Mouse (Mus musculus) hindbrain, embryonic 10.5 days (tissue): ENCODE measurements around the gene Rasl10b. TPM values are rescaled to one million over a fixed set of nuclear protein-coding genes. Genes with fewer than 3 reads are reported as not detected.

Experiments
- DNase-seq: peaks from one replicate; pipeline ENCODE4 v3.0.0-alpha.2; 2017; ENCODE audit warnings: low spot score
- H3K27ac ChIP-seq: fragments of 300-500 bp; sonication (generic); 2 replicates; pipeline ENCODE4 v1.5.1; 2016; ENCODE audit warnings: mild to moderate bottlenecking, moderate library complexity
- H3K27me3 ChIP-seq: fragments of 300-500 bp; sonication (generic); 2 replicates; pipeline ENCODE4 v1.6.1; 2016; ENCODE audit warnings: mild to moderate bottlenecking; ENCODE audit not compliant: poor library complexity, insufficient read depth, severe bottlenecking
- H3K36me3 ChIP-seq: fragments of 300-500 bp; sonication (generic); 2 replicates; pipeline ENCODE4 v1.6.1; 2016; ENCODE audit warnings: mild to moderate bottlenecking, moderate library complexity
- H3K4me1 ChIP-seq: fragments of 300-500 bp; sonication (generic); replicated peaks from 2 replicates; pipeline ENCODE4 v1.6.1; 2016; ENCODE audit warnings: mild to moderate bottlenecking
- H3K4me3 ChIP-seq: fragments of 300-500 bp; sonication (generic); 2 replicates; pipeline ENCODE4 v1.5.1; 2016; ENCODE audit warnings: mild to moderate bottlenecking, moderate library complexity
- H3K9me3 ChIP-seq: fragments of 300-500 bp; sonication (generic); 2 replicates; pipeline ENCODE4 v1.6.1; 2016; ENCODE audit warnings: mild to moderate bottlenecking, moderate library complexity
- WGBS: fragments of 180-500 bp; shearing (Covaris S2); methylation state at CpG from one replicate; pipeline ENCODE4 v1.1.7; 2016; 5-methylcytosine and 5-hydroxymethylcytosine counted together
- polyA plus RNA-seq: library from polyadenylated mRNA; unstranded; fragments of >200 nt; fragmentation: Nextera tagmentation; extraction: Ambion mirVana; gene quantifications from 2 replicates; pipeline ENCODE4 v1.2.1, GENCODE M21; 2016

Rasl10b gene
- 4.3 and 11.1 TPM in 2 replicates for polyA plus RNA-seq

DNA sequence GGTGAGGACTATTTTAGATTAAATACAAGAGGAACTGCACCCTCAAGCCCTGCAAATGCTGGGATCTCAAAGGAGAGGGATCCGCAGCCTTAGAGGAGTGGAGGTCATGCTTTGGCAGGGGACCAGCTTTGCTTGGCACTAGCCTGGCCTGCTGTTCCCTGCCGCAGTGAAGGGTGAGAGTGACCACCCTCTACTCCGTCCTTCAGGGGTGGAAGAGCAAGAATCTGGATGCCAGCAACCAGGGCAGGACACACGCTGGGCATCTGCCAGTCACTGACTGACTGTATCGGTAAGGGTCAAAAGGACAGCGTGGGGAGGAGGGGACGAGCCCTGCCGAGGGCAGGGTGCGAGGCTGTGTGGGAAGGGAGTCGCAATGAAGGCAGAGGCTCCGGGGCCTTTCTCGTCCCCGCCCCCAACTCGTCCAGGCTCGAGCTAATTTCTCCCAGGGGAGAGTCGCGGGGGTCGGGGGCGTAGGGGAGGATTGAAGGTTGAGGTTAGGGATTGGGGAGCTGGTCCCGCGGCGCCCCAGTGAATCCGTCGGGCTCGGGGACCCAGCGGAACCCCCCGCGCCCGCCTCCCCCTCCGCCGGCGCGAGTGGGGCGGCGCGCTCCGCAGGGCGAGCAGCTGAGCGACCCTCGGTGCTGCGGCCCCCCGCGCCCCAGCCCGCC is at the start of gene Rasl10b:
Gene Rasl10b (plus strand): TSS at position 51 of the 668 bp plus-strand sequence.
- DNase-seq = peak; percentile 60
- H3K36me3 ChIP-seq = peaks cover 6% of the 10 kb centered on the region

GRCm38 (mm10) chr11:83364656-83365055 is 44.3 kb upstream of the Rasl10b start:
- 96% methylated on average over 6 of the region's 6 CpGs for WGBS

More for the DNA sequence above, at the start of gene Rasl10b:
- 1% methylated on average over 41 of the region's 44 CpGs for WGBS
- H3K9me3 ChIP-seq = no peaks in the 10 kb centered on the region
- H3K4me3 ChIP-seq = peak within 1 kb of the TSS; percentile 85
- H3K27me3 ChIP-seq = peaks cover 23% of the 10 kb centered on the region
- H3K4me1 ChIP-seq = peaks cover 28% of the 10 kb centered on the region
- peak within 1 kb of the TSS; percentile 93 for H3K27ac ChIP-seq

DNA sequence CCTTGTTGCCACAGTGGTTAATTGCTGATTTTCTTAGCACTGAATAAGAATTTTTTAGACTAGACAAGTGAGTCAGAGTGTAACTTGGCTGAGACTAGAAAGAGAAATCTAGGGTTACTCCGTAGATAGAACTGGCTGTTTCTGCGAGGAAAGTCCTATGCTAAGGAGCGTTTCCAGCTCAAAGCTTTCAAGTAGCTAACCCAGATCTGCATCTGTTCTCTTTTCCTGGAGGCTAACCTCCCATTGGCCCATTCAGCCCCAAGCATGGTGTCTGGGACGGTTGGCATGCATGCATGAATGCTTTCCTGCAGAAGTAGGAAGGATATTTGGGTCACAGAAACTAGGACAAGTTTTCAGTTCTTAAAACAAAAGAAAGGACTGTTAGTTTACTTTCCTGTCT is 37.7 kb upstream of the Rasl10b start:
- Histone ChIP-seq H3K36me3 (peaks cover 97% of the 10 kb centered on the region), H3K27ac (no peak overlapping the region), H3K9me3 (no peaks in the 10 kb centered on the region), H3K4me1 (no peaks in the 10 kb centered on the region), H3K4me3 (no peak overlapping the region), H3K27me3 (no peaks in the 10 kb centered on the region)
- DNase-seq = no peak
- 85% methylated on average over 4 of the region's 4 CpGs for WGBS

More at GRCm38 (mm10) chr11:83364656-83365055, 44.3 kb upstream of the Rasl10b start:
- Histone ChIP-seq H3K4me3 (no peak overlapping the region), H3K9me3 (no peaks in the 10 kb centered on the region), H3K27me3 (no peaks in the 10 kb centered on the region), H3K27ac (no peak overlapping the region), H3K36me3 (peaks cover 61% of the 10 kb centered on the region), H3K4me1 (no peaks in the 10 kb centered on the region)
- no peak for DNase-seq

- peaks cover 51% of the 10 kb centered on the region for H3K36me3 ChIP-seq
- H3K9me3 ChIP-seq = no peaks in the 10 kb centered on the region
- no peaks in the 10 kb centered on the region for H3K27me3 ChIP-seq
- DNase-seq = no peak
- WGBS = 89% methylated on average over 7 of the region's 7 CpGs
- no peak overlapping the region for H3K4me3 ChIP-seq
- H3K27ac ChIP-seq = no peak overlapping the region
- peaks cover 15% of the 10 kb centered on the region for H3K4me1 ChIP-seq
These were observed 29.1 kb upstream of the Rasl10b start for GRCm38 (mm10) chr11:83379745-83380341.

GRCm38 (mm10) chr11:83382876-83383531 is 25.9 kb upstream of the Rasl10b start:
- H3K4me3 ChIP-seq = no peak overlapping the region

GRCm38 (mm10) chr11:83383532-83383887 is 25.4 kb upstream of the Rasl10b start:
- Histone ChIP-seq H3K36me3 (peaks cover 25% of the 10 kb centered on the region), H3K4me3 (no peak overlapping the region), H3K4me1 (peaks cover 15% of the 10 kb centered on the region), H3K27ac (no peak overlapping the region), H3K27me3 (no peaks in the 10 kb centered on the region), H3K9me3 (no peaks in the 10 kb centered on the region)
- DNase-seq = no peak
- WGBS = 81% methylated on average over 1 of the region's 1 CpGs

More at GRCm38 (mm10) chr11:83382876-83383531, 25.9 kb upstream of the Rasl10b start:
- WGBS = 71% methylated on average over 9 of the region's 9 CpGs
- Histone ChIP-seq H3K27ac (no peak overlapping the region), H3K9me3 (no peaks in the 10 kb centered on the region), H3K36me3 (peaks cover 24% of the 10 kb centered on the region), H3K4me1 (peaks cover 15% of the 10 kb centered on the region), H3K27me3 (no peaks in the 10 kb centered on the region)
- no peak for DNase-seq

GRCm38 (mm10) chr11:83393062-83393461 is 15.9 kb upstream of the Rasl10b start:
- WGBS = 89% methylated on average over 4 of the region's 4 CpGs
- H3K36me3 ChIP-seq = peaks cover 73% of the 10 kb centered on the region
- H3K4me3 ChIP-seq = no peak overlapping the region
- no peaks in the 10 kb centered on the region for H3K9me3 ChIP-seq
- DNase-seq = no peak
- peaks cover 18% of the 10 kb centered on the region for H3K4me1 ChIP-seq
- no peaks in the 10 kb centered on the region for H3K27me3 ChIP-seq
- no peak overlapping the region for H3K27ac ChIP-seq

DNA sequence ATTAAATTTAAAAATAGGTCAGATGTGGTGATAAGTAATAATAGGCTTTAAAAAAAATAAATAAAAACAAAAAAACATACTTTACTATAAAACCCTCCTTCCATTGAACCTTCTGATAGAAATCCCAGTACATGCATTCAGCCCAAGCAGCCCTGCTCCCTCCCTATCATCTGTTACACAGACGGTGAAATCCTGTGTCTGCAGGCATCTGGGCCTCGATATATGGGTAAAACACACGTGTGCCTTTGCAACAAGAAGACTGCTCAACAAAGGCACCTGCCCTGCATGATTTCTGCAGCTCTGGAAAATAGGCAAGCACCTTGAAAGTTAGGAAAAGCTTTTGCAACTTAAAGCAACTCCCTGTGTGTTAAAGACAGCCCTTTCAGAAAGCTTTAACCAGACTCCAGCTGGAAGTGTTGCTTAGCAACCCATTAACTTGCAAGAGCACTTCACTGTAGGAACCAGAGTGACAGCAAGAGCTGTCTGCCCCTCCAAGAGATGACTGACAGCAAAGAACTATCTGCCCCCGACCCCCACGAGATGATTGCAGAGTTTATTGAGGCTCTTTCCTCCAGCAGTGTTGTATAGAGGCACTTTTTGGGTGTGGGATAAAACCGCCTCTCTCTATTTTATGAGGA is 14.0 kb upstream of the Rasl10b start:
- DNase-seq = peak; percentile 35
- H3K4me1 ChIP-seq = peaks cover 18% of the 10 kb centered on the region
- no peak overlapping the region for H3K27ac ChIP-seq
- H3K4me3 ChIP-seq = no peak overlapping the region
- H3K36me3 ChIP-seq = peaks cover 80% of the 10 kb centered on the region
- no peaks in the 10 kb centered on the region for H3K27me3 ChIP-seq
- no peaks in the 10 kb centered on the region for H3K9me3 ChIP-seq
- WGBS = 30% methylated on average over 6 of the region's 6 CpGs

DNA sequence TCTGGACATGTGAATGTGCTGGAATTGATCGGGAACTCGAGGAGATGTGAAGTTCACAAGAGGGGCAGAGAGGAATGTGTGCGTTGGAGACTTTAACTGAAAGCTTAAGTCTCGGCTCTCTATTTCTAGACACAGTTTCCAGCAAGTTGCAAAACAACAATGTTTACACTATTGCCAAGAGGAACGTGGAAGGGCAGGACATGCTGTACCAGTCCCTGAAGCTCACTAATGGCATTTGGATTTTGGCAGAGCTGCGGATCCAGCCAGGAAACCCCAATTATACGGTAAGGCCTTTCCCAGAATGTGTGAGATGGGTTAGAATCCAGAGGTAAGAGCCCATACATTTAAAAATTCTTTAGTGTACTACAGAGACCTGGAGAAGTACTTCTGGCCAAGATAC is 11.3 kb upstream of the Rasl10b start:
- peaks cover 75% of the 10 kb centered on the region for H3K36me3 ChIP-seq

DNA sequence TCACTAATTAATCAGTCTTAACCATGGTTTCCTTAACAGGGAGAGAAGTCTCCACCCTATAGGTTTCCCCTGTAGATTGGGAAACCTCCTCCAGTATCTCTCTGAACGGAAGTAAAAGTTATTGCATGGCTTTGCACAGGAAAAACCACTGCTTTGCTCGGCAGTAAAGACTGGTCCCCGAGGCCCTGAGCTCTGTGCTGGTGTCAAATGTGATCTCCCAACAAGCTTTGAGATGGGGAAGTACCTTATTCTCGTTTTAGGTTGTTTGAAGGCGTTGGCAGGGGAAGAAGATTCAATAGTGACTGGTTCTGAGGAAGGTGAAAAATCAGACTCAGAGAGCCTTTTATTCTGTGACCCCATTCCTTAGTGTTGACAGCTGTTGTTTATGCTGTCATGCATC is 10.2 kb upstream of the Rasl10b start:
- H3K4me1 ChIP-seq = peaks cover 18% of the 10 kb centered on the region
- H3K36me3 ChIP-seq = peaks cover 75% of the 10 kb centered on the region
- WGBS = 80% methylated on average over 5 of the region's 5 CpGs

More for the DNA sequence above, 11.3 kb upstream of the Rasl10b start:
- Histone ChIP-seq H3K4me1 (peaks cover 18% of the 10 kb centered on the region), H3K27ac (no peak overlapping the region), H3K27me3 (no peaks in the 10 kb centered on the region), H3K4me3 (no peak overlapping the region), H3K9me3 (no peaks in the 10 kb centered on the region)
- WGBS = 89% methylated on average over 7 of the region's 7 CpGs
- no peak for DNase-seq

GRCm38 (mm10) chr11:83403787-83404186 is 5.2 kb upstream of the Rasl10b start:
- no peak overlapping the region for H3K27ac ChIP-seq
- H3K4me3 ChIP-seq = no peak overlapping the region
- no peaks in the 10 kb centered on the region for H3K27me3 ChIP-seq
- WGBS = 85% methylated on average over 7 of the region's 7 CpGs
- peaks cover 4% of the 10 kb centered on the region for H3K4me1 ChIP-seq
- H3K36me3 ChIP-seq = peaks cover 54% of the 10 kb centered on the region
- DNase-seq = no peak
- no peaks in the 10 kb centered on the region for H3K9me3 ChIP-seq

More for the DNA sequence above, 10.2 kb upstream of the Rasl10b start:
- Histone ChIP-seq H3K27me3 (no peaks in the 10 kb centered on the region), H3K4me3 (no peak overlapping the region), H3K27ac (no peak overlapping the region), H3K9me3 (no peaks in the 10 kb centered on the region)
- DNase-seq = no peak

DNA sequence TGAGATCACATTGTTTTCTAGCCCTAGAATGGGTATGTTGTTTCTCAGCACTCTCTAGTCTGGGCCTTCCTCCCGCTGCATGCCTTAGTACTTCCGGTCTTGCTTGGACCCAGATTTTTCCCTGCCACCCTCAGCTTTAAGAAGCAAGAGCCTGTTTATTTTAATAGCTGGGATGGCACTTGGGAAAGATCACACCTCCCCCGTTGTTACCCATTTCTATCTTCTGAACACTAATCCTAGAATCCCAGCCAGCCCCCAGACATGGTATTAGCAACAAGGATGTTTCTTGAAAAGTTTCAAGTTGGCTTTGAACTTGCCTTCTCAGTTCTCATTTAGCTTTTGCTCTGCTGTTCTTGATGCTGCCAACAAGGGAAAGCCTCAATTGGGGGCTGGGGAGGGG is 2.5 kb upstream of the Rasl10b start:
- no peak overlapping the region for H3K4me3 ChIP-seq
- DNase-seq = no peak
- H3K4me1 ChIP-seq = peaks cover 24% of the 10 kb centered on the region
- peaks cover 7% of the 10 kb centered on the region; the same call in 1 of the 2 replicates for H3K27me3 ChIP-seq
- H3K36me3 ChIP-seq = peaks cover 32% of the 10 kb centered on the region
- 70% methylated on average over 3 of the region's 3 CpGs for WGBS
- no peaks in the 10 kb centered on the region for H3K9me3 ChIP-seq
- no peak overlapping the region for H3K27ac ChIP-seq
